Mouse (Mus musculus) telencephalon, adult 2 months (tissue): ENCODE data around the gene Plscr3.

Source experiments
- DNase-seq: peaks from one replicate; pipeline ENCODE4 v3.0.0-alpha.2; 2011; ENCODE audit warnings: low read depth, low spot score

The Plscr3 gene

GRCm38 (mm10) chr11:69864138-69864860 is 18.1 kb downstream of the Plscr3 start:
- no peak for DNase-seq

GRCm38 (mm10) chr11:69865561-69865960 is 19.4 kb downstream of the Plscr3 start:
- no peak for DNase-seq

- DNase-seq: no peak
Measured at GRCm38 (mm10) chr11:69867335-69867734, 21.2 kb downstream of the Plscr3 start.

GRCm38 (mm10) chr11:69870289-69871069 is 24.3 kb downstream of the Plscr3 start:
- no peak for DNase-seq

GRCm38 (mm10) chr11:69871822-69872221 is 25.6 kb downstream of the Plscr3 start:
- DNase-seq: no peak

GRCm38 (mm10) chr11:69872451-69872850 is 26.3 kb downstream of the Plscr3 start:
- no peak for DNase-seq

GRCm38 (mm10) chr11:69876186-69876585 is 30.0 kb downstream of the Plscr3 start:
- no peak for DNase-seq

- no peak for DNase-seq
Measured at GRCm38 (mm10) chr11:69876867-69877266, 30.7 kb downstream of the Plscr3 start.

GRCm38 (mm10) chr11:69877878-69878277 is 31.7 kb downstream of the Plscr3 start, which contains the start of gene Tmem95:
Gene Tmem95, minus strand, starts transcription at chr11:69878018.
- DNase-seq: no peak

GRCm38 (mm10) chr11:69878399-69878798 is 32.2 kb downstream of the Plscr3 start:
- DNase-seq: no peak

GRCm38 (mm10) chr11:69878952-69879351 is 32.8 kb downstream of the Plscr3 start:
- no peak for DNase-seq

GRCm38 (mm10) chr11:69879711-69880110 is 33.5 kb downstream of the Plscr3 start:
- DNase-seq: no peak

- DNase-seq: no peak
Measured at GRCm38 (mm10) chr11:69880506-69880852, 34.3 kb downstream of the Plscr3 start.

- DNase-seq: no peak
Measured at GRCm38 (mm10) chr11:69880853-69881603, 34.9 kb downstream of the Plscr3 start, which contains the start of gene Kctd11. Gene Kctd11, minus strand, starts transcription at chr11:69881406.

GRCm38 (mm10) chr11:69881787-69882670 is 35.9 kb downstream of the Plscr3 start:
- no peak for DNase-seq

GRCm38 (mm10) chr11:69883066-69883465 is 36.9 kb downstream of the Plscr3 start:
- DNase-seq: no peak

GRCm38 (mm10) chr11:69883527-69884151 is 37.5 kb downstream of the Plscr3 start:
- no peak for DNase-seq

GRCm38 (mm10) chr11:69884240-69884639 is 38.1 kb downstream of the Plscr3 start:
- no peak for DNase-seq

GRCm38 (mm10) chr11:69884663-69885062 is 38.5 kb downstream of the Plscr3 start:
- DNase-seq: no peak

GRCm38 (mm10) chr11:69886907-69887635 is 40.9 kb downstream of the Plscr3 start:
- no peak for DNase-seq
